Mouse (Mus musculus): Measurements from ENCODE around the gene Hamp. TPM values are rescaled to one million over a fixed set of nuclear protein-coding genes. Genes with fewer than 3 reads are reported as not detected.

The Hamp gene
- total and polyA plus RNA-seq, 2 experiments from 2014 or later = not detected

DNA sequence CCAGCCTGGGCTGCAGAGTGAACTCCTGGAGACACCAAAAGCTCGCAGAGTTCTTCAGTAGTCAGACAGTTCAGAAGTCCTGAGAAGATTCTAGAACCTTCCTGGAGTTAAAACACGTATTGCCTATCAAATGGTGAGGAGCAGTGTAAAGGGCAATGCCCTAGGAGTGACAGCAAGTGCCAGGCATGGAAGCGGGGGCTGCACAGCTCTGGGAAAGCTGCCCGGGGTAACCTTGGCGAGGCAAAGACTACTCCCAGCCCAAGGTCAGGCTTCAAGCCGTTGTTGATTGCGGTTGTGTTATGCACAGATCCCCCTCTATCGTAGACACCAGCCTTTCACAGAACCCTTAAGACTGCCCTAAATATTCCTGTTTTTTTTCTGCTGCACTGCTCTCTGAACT lies 24.8 kb upstream of the Hamp start:
- DNase-seq (ENCODE audit: low spot score) (no peak), ATAC-seq (ENCODE audit: low FRiP score) (no peak)
- H3K9me3 ChIP-seq (ENCODE audit: low read length) = no peaks in the 10 kb centered on the region
- WGBS = 87% methylated on average over 8 of the region's 8 CpGs
- no peak overlapping the region for H3K4me3 ChIP-seq (ENCODE audit: low read depth, low read length)
- H3K27me3 ChIP-seq (ENCODE audit: insufficient read depth, low read length) = peaks cover 13% of the 10 kb centered on the region
- H3K9ac ChIP-seq (replicated peaks; ENCODE audit: low read length, poor library complexity, severe bottlenecking) = no peak overlapping the region
- H3K27ac ChIP-seq (ENCODE audit: low read depth, low read length) = peak overlapping the region; percentile 38; the same call in 1 of the 2 replicates
- no peak overlapping the region for H3K4me2 ChIP-seq (ENCODE audit: low read depth, low read length, poor library complexity, severe bottlenecking)
- no peaks in the 10 kb centered on the region for H3K36me3 ChIP-seq (ENCODE audit: insufficient read depth, low read length)
- TF ChIP-seq CTCF (IDR thresholded peaks at IDR 0.05) = no peak
- H3K4me1 ChIP-seq (ENCODE audit: insufficient read depth, low read length) = 0 out of 2 replicates have a peak, but pooled peaks cover 4% of the 10 kb centered on the region

DNA sequence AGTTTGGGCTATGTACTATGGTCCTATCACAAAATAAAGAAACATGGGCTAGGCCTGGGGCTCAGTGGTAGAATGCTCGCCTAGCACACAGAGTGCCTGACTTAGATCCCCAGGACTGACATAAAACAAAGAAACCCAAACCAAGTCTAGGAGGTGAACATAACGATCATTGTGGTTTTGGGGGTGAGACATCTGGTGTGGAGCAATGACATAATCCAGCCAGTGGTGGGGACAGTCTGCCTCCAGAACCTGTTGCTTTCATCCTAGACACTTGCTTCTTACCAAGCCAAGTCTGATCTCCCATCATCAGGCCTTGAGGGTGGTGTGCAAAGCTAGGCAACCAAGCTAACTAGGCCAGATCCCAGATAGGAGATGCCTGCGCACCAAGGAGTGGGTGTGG lies 22.8 kb upstream of the Hamp start:
- Histone ChIP-seq H3K4me3 (ENCODE audit: low read depth, low read length) (no peak overlapping the region), H3K27me3 (ENCODE audit: insufficient read depth, low read length) (no peaks in the 10 kb centered on the region), H3K36me3 (ENCODE audit: insufficient read depth, low read length) (no peaks in the 10 kb centered on the region), H3K27ac (ENCODE audit: low read depth, low read length) (no peak overlapping the region), H3K4me2 (ENCODE audit: low read depth, low read length, poor library complexity, severe bottlenecking) (no peak overlapping the region), H3K9ac (replicated peaks; ENCODE audit: low read length, poor library complexity, severe bottlenecking) (no peak overlapping the region), H3K4me1 (ENCODE audit: insufficient read depth, low read length) (no peaks in the 10 kb centered on the region), H3K9me3 (ENCODE audit: low read length) (no peaks in the 10 kb centered on the region)
- 89% methylated on average over 3 of the region's 3 CpGs for WGBS
- DNase-seq (ENCODE audit: low spot score) (no peak), ATAC-seq (ENCODE audit: low FRiP score) (no peak)
- TF ChIP-seq CTCF (IDR thresholded peaks at IDR 0.05) = no peak

DNA sequence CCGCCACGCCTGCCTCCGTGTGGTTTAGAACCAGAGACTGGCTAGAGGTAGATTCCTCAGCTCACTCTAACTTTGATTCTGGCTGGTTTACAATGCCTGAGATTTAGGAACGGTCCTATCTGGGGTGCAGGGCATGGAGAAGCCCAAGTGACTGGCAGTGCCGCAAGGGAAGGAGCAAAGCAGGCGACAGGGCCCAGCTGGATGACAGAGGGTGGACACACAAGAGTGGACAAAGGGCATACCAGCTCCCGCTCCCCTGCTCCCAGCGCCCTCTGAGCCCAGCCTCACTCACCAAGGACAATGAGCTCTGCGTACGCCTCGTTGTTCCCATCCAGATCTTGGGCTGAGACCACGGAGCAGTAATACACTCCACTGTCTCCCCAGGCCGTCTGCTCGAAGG lies 21.8 kb upstream of the Hamp start:
- no peaks in the 10 kb centered on the region for H3K27me3 ChIP-seq (ENCODE audit: insufficient read depth, low read length)
- H3K27ac ChIP-seq (ENCODE audit: low read depth, low read length) = no peak overlapping the region
- H3K36me3 ChIP-seq (ENCODE audit: insufficient read depth, low read length) = no peaks in the 10 kb centered on the region
- no peak for ATAC-seq (ENCODE audit: low FRiP score)
- TF ChIP-seq CTCF (IDR thresholded peaks at IDR 0.05) = no peak
- H3K4me2 ChIP-seq (ENCODE audit: low read depth, low read length, poor library complexity, severe bottlenecking) = no peak overlapping the region
- H3K9me3 ChIP-seq (ENCODE audit: low read length) = no peaks in the 10 kb centered on the region
- 77% methylated on average over 14 of the region's 14 CpGs for WGBS
- H3K9ac ChIP-seq (replicated peaks; ENCODE audit: low read length, poor library complexity, severe bottlenecking) = no peak overlapping the region
- H3K4me1 ChIP-seq (ENCODE audit: insufficient read depth, low read length) = no peaks in the 10 kb centered on the region
- no peak overlapping the region for H3K4me3 ChIP-seq (ENCODE audit: low read depth, low read length)
- no peak for DNase-seq (ENCODE audit: low spot score)

- Histone ChIP-seq H3K4me2 (ENCODE audit: low read depth, low read length, poor library complexity, severe bottlenecking) (no peak overlapping the region), H3K4me3 (ENCODE audit: low read depth, low read length) (no peak overlapping the region), H3K27me3 (ENCODE audit: insufficient read depth, low read length) (no peaks in the 10 kb centered on the region), H3K9me3 (ENCODE audit: low read length) (no peaks in the 10 kb centered on the region), H3K36me3 (ENCODE audit: insufficient read depth, low read length) (no peaks in the 10 kb centered on the region), H3K27ac (ENCODE audit: low read depth, low read length) (no peak overlapping the region), H3K4me1 (ENCODE audit: insufficient read depth, low read length) (no peaks in the 10 kb centered on the region), H3K9ac (replicated peaks; ENCODE audit: low read length, poor library complexity, severe bottlenecking) (no peak overlapping the region)
- ATAC-seq (ENCODE audit: low FRiP score) (no peak), DNase-seq (ENCODE audit: low spot score) (no peak)
- WGBS = 90% methylated on average over 7 of the region's 7 CpGs
- no peak for TF ChIP-seq CTCF (IDR thresholded peaks at IDR 0.05)
Measured at GRCm38 (mm10) chr7:30964366-30964765, 20.5 kb upstream of the Hamp start.

GRCm38 (mm10) chr7:30962862-30963261 lies 19.0 kb upstream of the Hamp start:
- H3K4me3 ChIP-seq (ENCODE audit: low read depth, low read length) = no peak overlapping the region
- H3K4me2 ChIP-seq (ENCODE audit: low read depth, low read length, poor library complexity, severe bottlenecking) = no peak overlapping the region
- TF ChIP-seq CTCF (IDR thresholded peaks at IDR 0.05) = no peak
- WGBS = 91% methylated on average over 5 of the region's 5 CpGs
- no peaks in the 10 kb centered on the region for H3K9me3 ChIP-seq (ENCODE audit: low read length)
- H3K27me3 ChIP-seq (ENCODE audit: insufficient read depth, low read length) = no peaks in the 10 kb centered on the region
- no peak overlapping the region for H3K27ac ChIP-seq (ENCODE audit: low read depth, low read length)
- no peak for DNase-seq (ENCODE audit: low spot score)
- H3K9ac ChIP-seq (replicated peaks; ENCODE audit: low read length, poor library complexity, severe bottlenecking) = no peak overlapping the region
- 0 out of 2 replicates have a peak, but pooled peaks cover 2% of the 10 kb centered on the region for H3K36me3 ChIP-seq (ENCODE audit: insufficient read depth, low read length)
- ATAC-seq (ENCODE audit: low FRiP score) = no peak
- H3K4me1 ChIP-seq (ENCODE audit: insufficient read depth, low read length) = peaks cover 9% of the 10 kb centered on the region; the same call in 1 of the 2 replicates

- no peak overlapping the region for H3K4me3 ChIP-seq (ENCODE audit: low read depth, low read length)
- WGBS = 87% methylated on average over 6 of the region's 6 CpGs
- ATAC-seq (ENCODE audit: low FRiP score) (no peak), DNase-seq (ENCODE audit: low spot score) (no peak)
- no peaks in the 10 kb centered on the region for H3K27me3 ChIP-seq (ENCODE audit: insufficient read depth, low read length)
- no peaks in the 10 kb centered on the region for H3K9me3 ChIP-seq (ENCODE audit: low read length)
- H3K4me1 ChIP-seq (ENCODE audit: insufficient read depth, low read length) = peaks cover 12% of the 10 kb centered on the region; the same call in 1 of the 2 replicates
- H3K36me3 ChIP-seq (ENCODE audit: insufficient read depth, low read length) = 0 out of 2 replicates have a peak, but pooled peaks cover 4% of the 10 kb centered on the region
- no peak overlapping the region for H3K27ac ChIP-seq (ENCODE audit: low read depth, low read length)
- no peak overlapping the region for H3K9ac ChIP-seq (replicated peaks; ENCODE audit: low read length, poor library complexity, severe bottlenecking)
- no peak for TF ChIP-seq CTCF (IDR thresholded peaks at IDR 0.05)
- no peak overlapping the region for H3K4me2 ChIP-seq (ENCODE audit: low read depth, low read length, poor library complexity, severe bottlenecking)
Measured at GRCm38 (mm10) chr7:30959786-30960349, 16.0 kb upstream of the Hamp start.

All from midbrain, postnatal 0 days (tissue).